Mouse (Mus musculus): ENCODE measurements around the gene Rarg.

DNA sequence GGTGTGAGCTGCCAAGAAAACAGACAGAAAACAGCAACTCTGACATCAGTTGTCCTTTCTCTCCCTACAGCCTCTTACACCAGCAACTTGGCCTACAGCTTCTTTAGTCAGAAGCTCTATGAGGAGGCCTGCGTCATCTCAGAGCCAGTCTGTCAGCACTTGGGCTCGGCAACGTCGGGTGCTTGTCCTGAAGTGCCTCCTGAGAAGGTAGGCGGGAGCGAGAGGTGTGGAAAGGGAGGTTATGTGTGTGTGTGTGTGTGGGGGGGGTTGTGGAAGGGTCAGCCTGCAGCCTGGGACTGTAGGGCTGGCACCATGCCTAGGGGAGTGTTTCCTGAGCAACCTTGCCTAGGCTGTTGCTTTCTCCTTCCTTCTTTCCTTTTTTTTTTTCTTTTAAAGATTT, 45.2 kb upstream of the Rarg start:
- TF ChIP-seq POLR2A (IDR thresholded peaks at IDR 0.05; ENCODE audit: low read depth, low read length) (no peak), CTCF (IDR thresholded peaks at IDR 0.05; ENCODE audit: borderline replicate concordance, insufficient read depth, low read length) (no peak)

All from embryonic fibroblast, embryonic 13.5 days (primary cell).